In genomic region chr4:125703310-125703690, GRCm38 (mm10) we compare ENCODE assay signal across 8 mouse cellular contexts.
DNase-seq lines count a peak whose midpoint lies in the region; ATAC-seq and TF ChIP-seq lines count a peak whose summit lies in the region.

No protein-coding gene starts in this region.

- H3K27ac ChIP-seq in liver, adult 2 months (replicated peaks; ENCODE audit: insufficient read depth, low read depth, low read length), result no peak overlapping the region
- H3K27ac ChIP-seq in liver, embryonic 12.5 days, result no peak overlapping the region
- no peak overlapping the region for H3K27ac ChIP-seq in bone marrow, adult 2 months (ENCODE audit: control insufficient read depth, insufficient read depth, low read depth, low read length, poor library complexity)
- H3K27ac ChIP-seq in forebrain, embryonic 15.5 days (replicated peaks), result peak overlapping the region; percentile 89
- H3K27ac ChIP-seq in hindbrain, embryonic 16.5 days (ENCODE audit: low read depth, low read length), result peak overlapping the region; percentile 77
- no peak overlapping the region for H3K27ac ChIP-seq in lung, embryonic 15.5 days
- peak overlapping the region; percentile 46; the same call in 1 of the 2 replicates for H3K27ac ChIP-seq in stomach, embryonic 15.5 days

- H3K79me2 ChIP-seq in liver, adult 2 months (ENCODE audit: control insufficient read depth, insufficient read depth, low read length), result no peaks in the 10 kb centered on the region

- H3K4me3 ChIP-seq in liver, adult 2 months (ENCODE audit: insufficient read depth, low read depth, low read length), result no peak overlapping the region
- H3K4me3 ChIP-seq in liver, embryonic 12.5 days, result no peak overlapping the region
- no peak overlapping the region for H3K4me3 ChIP-seq in bone marrow, adult 2 months (replicated peaks; ENCODE audit: control insufficient read depth, low read depth, low read length)
- H3K4me3 ChIP-seq in forebrain, embryonic 15.5 days, result no peak overlapping the region
- H3K4me3 ChIP-seq in hindbrain, embryonic 16.5 days (ENCODE audit: low read length), result no peak overlapping the region
- no peak overlapping the region for H3K4me3 ChIP-seq in lung, embryonic 15.5 days
- H3K4me3 ChIP-seq in stomach, embryonic 15.5 days (replicated peaks), result no peak overlapping the region

- H3K9ac ChIP-seq in liver, adult 2 months (ENCODE audit: low read depth, low read length), result no peak overlapping the region
- no peak overlapping the region for H3K9ac ChIP-seq in liver, embryonic 12.5 days
- H3K9ac ChIP-seq in forebrain, embryonic 15.5 days (replicated peaks), result no peak overlapping the region
- 0 out of 2 replicates have a peak overlapping the region, but pooled peaks have one; percentile 15 for H3K9ac ChIP-seq in hindbrain, embryonic 16.5 days (ENCODE audit: low read depth, low read length)
- no peak overlapping the region for H3K9ac ChIP-seq in lung, embryonic 15.5 days
- H3K9ac ChIP-seq in stomach, embryonic 15.5 days, result no peak overlapping the region

- no peak for ATAC-seq in liver, embryonic 12.5 days
- ATAC-seq in forebrain, embryonic 15.5 days (replicated peaks), result peak; percentile 5; the same call in 1 of the 2 replicates
- ATAC-seq in hindbrain, embryonic 16.5 days, result no peak
- 0 out of 2 replicates have a peak, but pooled peaks have one; percentile 20 for ATAC-seq in lung, embryonic 15.5 days (ENCODE audit: borderline replicate concordance, extremely low read depth, low FRiP score, low TSS enrichment)
- no peak for ATAC-seq in stomach, embryonic 15.5 days (ENCODE audit: insufficient read depth, low FRiP score, low read depth)

- H3K9me3 ChIP-seq in liver, embryonic 12.5 days (replicated peaks), result no peaks in the 10 kb centered on the region
- H3K9me3 ChIP-seq in forebrain, embryonic 15.5 days, result no peaks in the 10 kb centered on the region
- no peaks in the 10 kb centered on the region for H3K9me3 ChIP-seq in hindbrain, embryonic 16.5 days (ENCODE audit: control insufficient read depth, low read length)
- H3K9me3 ChIP-seq in lung, embryonic 15.5 days, result no peaks in the 10 kb centered on the region
- H3K9me3 ChIP-seq in stomach, embryonic 15.5 days, result no peaks in the 10 kb centered on the region

- no peak for TF ChIP-seq POLR2A in liver, adult 2 months (IDR thresholded peaks at IDR 0.05; ENCODE audit: extremely low read depth, insufficient read depth, low read length)
- no peak for TF ChIP-seq POLR2A in bone marrow, adult 2 months (IDR thresholded peaks at IDR 0.05; ENCODE audit: borderline replicate concordance, control insufficient read depth, low read depth, low read length)

- WGBS in liver, adult 2 months, result 30% methylated on average over 4 of the region's 4 CpGs
- WGBS in liver, embryonic 12.5 days (ENCODE audit: insufficient replicate concordance), result 31% methylated on average over 4 of the region's 4 CpGs
- WGBS in bone marrow, adult 2 months, result 27% methylated on average over 4 of the region's 4 CpGs
- WGBS in forebrain, embryonic 15.5 days, result 25% methylated on average over 4 of the region's 4 CpGs
- WGBS in hindbrain, embryonic 16.5 days, result 23% methylated on average over 4 of the region's 4 CpGs
- 38% methylated on average over 4 of the region's 4 CpGs for WGBS in lung, embryonic 15.5 days
- WGBS in stomach, embryonic 15.5 days, result 45% methylated on average over 4 of the region's 4 CpGs

- H3K4me2 ChIP-seq in liver, embryonic 12.5 days, result no peak overlapping the region
- H3K4me2 ChIP-seq in forebrain, embryonic 15.5 days (replicated peaks), result no peak overlapping the region
- 0 out of 2 replicates have a peak overlapping the region, but pooled peaks have one; percentile 2 for H3K4me2 ChIP-seq in hindbrain, embryonic 16.5 days (ENCODE audit: low read length)
- no peak overlapping the region for H3K4me2 ChIP-seq in lung, embryonic 15.5 days
- H3K4me2 ChIP-seq in stomach, embryonic 15.5 days, result no peak overlapping the region

- no peaks in the 10 kb centered on the region for H3K27me3 ChIP-seq in liver, adult 2 months (ENCODE audit: control insufficient read depth, insufficient read depth, low read length)
- peaks cover 8% of the 10 kb centered on the region for H3K27me3 ChIP-seq in liver, embryonic 12.5 days (replicated peaks)
- no peaks in the 10 kb centered on the region for H3K27me3 ChIP-seq in forebrain, embryonic 15.5 days
- no peaks in the 10 kb centered on the region; the same call in 1 of the 2 replicates for H3K27me3 ChIP-seq in hindbrain, embryonic 16.5 days (replicated peaks; ENCODE audit: control insufficient read depth, insufficient read depth, low read length)
- no peaks in the 10 kb centered on the region; the same call in 1 of the 2 replicates for H3K27me3 ChIP-seq in lung, embryonic 15.5 days
- no peaks in the 10 kb centered on the region for H3K27me3 ChIP-seq in stomach, embryonic 15.5 days (replicated peaks)

- no peaks in the 10 kb centered on the region for H3K4me1 ChIP-seq in liver, adult 2 months (ENCODE audit: control insufficient read depth, insufficient read depth, low read length)
- H3K4me1 ChIP-seq in liver, embryonic 12.5 days, result no peaks in the 10 kb centered on the region
- H3K4me1 ChIP-seq in bone marrow, adult 2 months (ENCODE audit: control insufficient read depth, insufficient read depth, low read length), result no peaks in the 10 kb centered on the region
- H3K4me1 ChIP-seq in forebrain, embryonic 15.5 days, result peaks cover 68% of the 10 kb centered on the region
- H3K4me1 ChIP-seq in hindbrain, embryonic 16.5 days (ENCODE audit: control insufficient read depth, insufficient read depth, low read depth, low read length), result peaks cover 17% of the 10 kb centered on the region; the same call in 1 of the 2 replicates
- H3K4me1 ChIP-seq in lung, embryonic 15.5 days, result peaks cover 5% of the 10 kb centered on the region; the same call in 1 of the 2 replicates
- H3K4me1 ChIP-seq in stomach, embryonic 15.5 days, result no peaks in the 10 kb centered on the region

- peak; percentile 35; the same call in 1 of the 2 replicates for TF ChIP-seq CTCF in liver, adult 2 months (IDR thresholded peaks at IDR 0.05; ENCODE audit: low read depth, low read length)
- peak; percentile 40; the same call in 1 of the 2 replicates for TF ChIP-seq CTCF in bone marrow, adult 2 months (IDR thresholded peaks at IDR 0.05; ENCODE audit: control insufficient read depth, insufficient read depth, low read length)

- DNase-seq in liver, adult 2 months (ENCODE audit: extremely low read depth, low read depth, low spot score), result peak; percentile 14
- DNase-seq in yolk sac, embryonic 10.5 days (ENCODE audit: low spot score), result no peak

- H3K36me3 ChIP-seq in liver, adult 2 months (ENCODE audit: control insufficient read depth, insufficient read depth, low read length), result no peaks in the 10 kb centered on the region
- no peaks in the 10 kb centered on the region for H3K36me3 ChIP-seq in liver, embryonic 12.5 days
- peaks cover 12% of the 10 kb centered on the region for H3K36me3 ChIP-seq in forebrain, embryonic 15.5 days
- peaks cover 2% of the 10 kb centered on the region for H3K36me3 ChIP-seq in hindbrain, embryonic 16.5 days (ENCODE audit: control insufficient read depth, insufficient read depth, low read length)
- no peaks in the 10 kb centered on the region for H3K36me3 ChIP-seq in lung, embryonic 15.5 days
- no peaks in the 10 kb centered on the region for H3K36me3 ChIP-seq in stomach, embryonic 15.5 days

Comparison
In these comparisons a context has a peak if more than half of its experiments do, and no peak if none do; other contexts are left out.
1. H3K27ac ChIP-seq: peak in forebrain, embryonic 15.5 days (single experiment), hindbrain, embryonic 16.5 days (single experiment) and stomach, embryonic 15.5 days (single experiment); none in liver, adult 2 months (single experiment), liver, embryonic 12.5 days (single experiment), bone marrow, adult 2 months (single experiment) and lung, embryonic 15.5 days (single experiment).
2. ATAC-seq: peak in forebrain, embryonic 15.5 days (single experiment) and lung, embryonic 15.5 days (single experiment); none in liver, embryonic 12.5 days (single experiment), hindbrain, embryonic 16.5 days (single experiment) and stomach, embryonic 15.5 days (single experiment).